Comparison of ENCODE assay signal across 8 mouse cellular contexts in the genomic region with DNA sequence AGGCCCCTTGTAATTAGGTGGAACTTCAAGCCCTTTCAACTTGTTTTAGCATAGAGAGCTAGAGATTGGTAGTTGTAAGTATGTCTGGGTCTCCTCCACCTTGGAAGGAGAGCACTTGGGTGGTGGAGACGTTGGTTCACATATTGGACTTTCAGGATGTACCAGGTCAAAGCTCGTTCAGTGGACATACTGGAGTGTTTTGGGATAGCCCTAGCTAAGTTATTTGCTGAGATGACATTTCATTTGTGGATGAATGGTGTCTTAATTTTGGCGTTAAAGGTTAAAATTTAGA. TPM values are rescaled to one million over a fixed set of nuclear protein-coding genes. Genes with fewer than 3 reads are reported as not detected.
A peak's percentile ranks its signal among the peaks of the same experiment; 100 is the strongest.
DNase-seq lines count a peak whose midpoint lies in the region; ATAC-seq and TF ChIP-seq lines count a peak whose summit lies in the region.

No protein-coding gene starts in this region.

- H3K27me3 ChIP-seq in heart, embryonic 12.5 days (replicated peaks) = no peaks in the 10 kb centered on the region
- no peaks in the 10 kb centered on the region for H3K27me3 ChIP-seq in heart, embryonic 16.5 days (ENCODE audit: control insufficient read depth, insufficient read depth, low read length)
- no peaks in the 10 kb centered on the region for H3K27me3 ChIP-seq in liver, embryonic 13.5 days

- ATAC-seq in heart, embryonic 12.5 days (ENCODE audit: insufficient number of reproducible peaks, low FRiP score) = no peak
- no peak for ATAC-seq in heart, embryonic 16.5 days (replicated peaks; ENCODE audit: extremely low read depth, insufficient read depth, low FRiP score)
- no peak for ATAC-seq in liver, embryonic 13.5 days (ENCODE audit: low read depth)

- H3K4me3 ChIP-seq in heart, embryonic 12.5 days = peak overlapping the region; percentile 84
- peak overlapping the region; percentile 95 to 98 for H3K4me3 ChIP-seq in ES-E14 (ENCODE audit: insufficient read depth in 1 of 2, low read depth in 1 of 2, low read length in 2 of 2, poor library complexity in 1 of 2, severe bottlenecking in 1 of 2)
- H3K4me3 ChIP-seq in heart, embryonic 16.5 days (ENCODE audit: low read length) = peak overlapping the region; percentile 86
- H3K4me3 ChIP-seq in liver, embryonic 13.5 days (replicated peaks) = peak overlapping the region; percentile 97

- H3K4me1 ChIP-seq in heart, embryonic 12.5 days (replicated peaks) = peaks cover 15% of the 10 kb centered on the region
- peaks cover 0 to 5% of the 10 kb centered on the region in 2 experiments; a peak in 2 of 4 replicates for H3K4me1 ChIP-seq in ES-E14 (ENCODE audit: control insufficient read depth in 2 of 2, insufficient read depth in 2 of 2, low read length in 2 of 2, poor library complexity in 1 of 2)
- H3K4me1 ChIP-seq in heart, embryonic 16.5 days (ENCODE audit: control insufficient read depth, insufficient read depth, low read length) = peaks cover 19% of the 10 kb centered on the region
- peaks cover 39% of the 10 kb centered on the region for H3K4me1 ChIP-seq in liver, embryonic 13.5 days (replicated peaks)

- 0 out of 2 replicates have a peak overlapping the region, but pooled peaks have one; percentile 98 for H3K27ac ChIP-seq in heart, embryonic 12.5 days (ENCODE audit: poor library complexity, severe bottlenecking)
- H3K27ac ChIP-seq in ES-E14 (ENCODE audit: insufficient read depth, low read depth, low read length, poor library complexity, severe bottlenecking) = no peak overlapping the region
- H3K27ac ChIP-seq in heart, embryonic 16.5 days (ENCODE audit: low read length) = peak overlapping the region; percentile 99
- peak overlapping the region; percentile 99; the same call in 1 of the 2 replicates for H3K27ac ChIP-seq in liver, embryonic 13.5 days

- H3K36me3 ChIP-seq in heart, embryonic 12.5 days = no peaks in the 10 kb centered on the region
- no peaks in the 10 kb centered on the region for H3K36me3 ChIP-seq in ES-E14 (ENCODE audit: control insufficient read depth, insufficient read depth, low read length, poor library complexity, severe bottlenecking)
- no peaks in the 10 kb centered on the region for H3K36me3 ChIP-seq in heart, embryonic 16.5 days (ENCODE audit: control insufficient read depth, insufficient read depth)
- H3K36me3 ChIP-seq in liver, embryonic 13.5 days = 0 out of 2 replicates have a peak, but pooled peaks cover 2% of the 10 kb centered on the region

- WGBS in heart, embryonic 12.5 days = 13% methylated on average over 3 of the region's 3 CpGs
- WGBS in heart, embryonic 16.5 days = 16% methylated on average over 3 of the region's 3 CpGs
- 6% methylated on average over 3 of the region's 3 CpGs for WGBS in liver, embryonic 13.5 days (ENCODE audit: insufficient replicate concordance)

- in situ Hi-C loops in ES-E14 (cut with MboI; ENCODE audit: low sequenced_read_pairs in 2 of 2, unreplicated experiment in 2 of 2) = no loop called here

- H3K4me2 ChIP-seq in heart, embryonic 12.5 days = peak overlapping the region; percentile 79
- H3K4me2 ChIP-seq in heart, embryonic 16.5 days (ENCODE audit: low read depth, low read length) = peak overlapping the region; percentile 82
- H3K4me2 ChIP-seq in liver, embryonic 13.5 days = peak overlapping the region; percentile 86

- no peak for DNase-seq in heart, postnatal 14 days
- DNase-seq in ES-E14 (ENCODE audit: low read depth, low spot score) = no peak
- DNase-seq in liver, embryonic 13.5 days = no peak
- no peak for DNase-seq in urinary bladder, adult 2 months (ENCODE audit: low spot score)
- no peak for DNase-seq in frontal cortex, adult 2 months (ENCODE audit: extremely low spot score in 1 of 2, low spot score in 1 of 2)
- DNase-seq in embryo, embryonic 11 days = no peak

- no peaks in the 10 kb centered on the region for H3K9me3 ChIP-seq in heart, embryonic 12.5 days (replicated peaks)
- no peaks in the 10 kb centered on the region for H3K9me3 ChIP-seq in ES-E14 (ENCODE audit: control insufficient read depth, insufficient read depth, low read depth, low read length)
- H3K9me3 ChIP-seq in heart, embryonic 16.5 days (replicated peaks; ENCODE audit: control insufficient read depth, low read length) = no peaks in the 10 kb centered on the region
- no peaks in the 10 kb centered on the region for H3K9me3 ChIP-seq in liver, embryonic 13.5 days (replicated peaks)

- intact Hi-C loops in heart, postnatal 14 days (cut with DNase I) = loop anchor here (2.0 to 5.0 kb wide), 2 partner anchors 41 to 192 kb away; partner anchors contain the start of genes Spast and Yipf4

- peak overlapping the region; percentile 92 for H3K9ac ChIP-seq in heart, embryonic 12.5 days
- H3K9ac ChIP-seq in ES-E14 (ENCODE audit: insufficient read depth, low read depth, low read length, poor library complexity, severe bottlenecking) = peak overlapping the region; percentile 95
- peak overlapping the region; percentile 98 for H3K9ac ChIP-seq in heart, embryonic 16.5 days (ENCODE audit: low read length)
- H3K9ac ChIP-seq in liver, embryonic 13.5 days = peak overlapping the region; percentile 97

TF ChIP-seq in ES-E14, 5 proteins besides CTCF, POLR2A, EP300 and RAD21:
- TF ChIP-seq ZC3H11A (IDR thresholded peaks at IDR 0.05; ENCODE audit: borderline replicate concordance, low read depth, low read length) = no peak
- TF ChIP-seq HCFC1 (IDR thresholded peaks at IDR 0.05; ENCODE audit: borderline replicate concordance, insufficient read depth, low read length) = no peak
- no peak for TF ChIP-seq MAFK (IDR thresholded peaks at IDR 0.05; ENCODE audit: insufficient read depth, low read depth, low read length)
- no peak for TF ChIP-seq CHD2 (IDR thresholded peaks at IDR 0.05; ENCODE audit: low read depth, low read length)
- no peak for TF ChIP-seq ZNF384 (IDR thresholded peaks at IDR 0.05; ENCODE audit: low read depth, low read length)

RNA-seq across cellular contexts. Expression of gene Birc6, which starts 1.4 kb away (rescaled TPM):
- polyA plus RNA-seq in heart, embryonic 12.5 days (2016; fragmentation: Nextera tagmentation; extraction: Ambion mirVana) = 76.3 and 83.3 TPM in 2 replicates
- 100 to 1,000 TPM in 1 of 2 experiments, 10 to 100 TPM in 1; 94.9 to 103 TPM for total RNA-seq in heart, postnatal 14 days (2021)
- total RNA-seq in ES-E14 (2012; rRNA removed) = 122 and 125 TPM in 2 replicates
- polyA plus RNA-seq in heart, embryonic 16.5 days (2015; fragmentation: Nextera tagmentation; extraction: Ambion mirVana) = 46.6 and 51.8 TPM in 2 replicates
- 38.1 and 43.0 TPM in 2 replicates for polyA plus RNA-seq in liver, embryonic 13.5 days (2015; fragmentation: Nextera tagmentation; extraction: Ambion mirVana)
- 60.2 and 67.2 TPM in 2 replicates for polyA plus RNA-seq in urinary bladder, adult 2 months (2012; rRNA removed)
- polyA plus RNA-seq in frontal cortex, adult 2 months (2012; rRNA removed) = 88.3 and 97.9 TPM in 2 replicates

RNA-seq across cellular contexts. Expression of gene Yipf4, which starts 40.2 kb away (rescaled TPM):
- polyA plus RNA-seq in heart, embryonic 12.5 days (2016; fragmentation: Nextera tagmentation; extraction: Ambion mirVana) = 63.2 and 64.7 TPM in 2 replicates
- total RNA-seq in heart, postnatal 14 days (2021) = 10 to 100 TPM; 70.1 to 76.6 TPM
- 69.7 and 77.9 TPM in 2 replicates for total RNA-seq in ES-E14 (2012; rRNA removed)
- 52.7 and 56.6 TPM in 2 replicates for polyA plus RNA-seq in heart, embryonic 16.5 days (2015; fragmentation: Nextera tagmentation; extraction: Ambion mirVana)
- 62.4 and 77.0 TPM in 2 replicates for polyA plus RNA-seq in liver, embryonic 13.5 days (2015; fragmentation: Nextera tagmentation; extraction: Ambion mirVana)
- polyA plus RNA-seq in urinary bladder, adult 2 months (2012; rRNA removed) = 57.7 and 71.5 TPM in 2 replicates
- polyA plus RNA-seq in frontal cortex, adult 2 months (2012; rRNA removed) = 38.6 and 41.4 TPM in 2 replicates
